Mouse (Mus musculus): Measurements from ENCODE around the gene Slbp. TPM values are rescaled to one million over a fixed set of nuclear protein-coding genes. Genes with fewer than 3 reads are reported as not detected.

The Slbp gene
- polyA plus RNA-seq, 1 experiment: 27.1 TPM

DNA sequence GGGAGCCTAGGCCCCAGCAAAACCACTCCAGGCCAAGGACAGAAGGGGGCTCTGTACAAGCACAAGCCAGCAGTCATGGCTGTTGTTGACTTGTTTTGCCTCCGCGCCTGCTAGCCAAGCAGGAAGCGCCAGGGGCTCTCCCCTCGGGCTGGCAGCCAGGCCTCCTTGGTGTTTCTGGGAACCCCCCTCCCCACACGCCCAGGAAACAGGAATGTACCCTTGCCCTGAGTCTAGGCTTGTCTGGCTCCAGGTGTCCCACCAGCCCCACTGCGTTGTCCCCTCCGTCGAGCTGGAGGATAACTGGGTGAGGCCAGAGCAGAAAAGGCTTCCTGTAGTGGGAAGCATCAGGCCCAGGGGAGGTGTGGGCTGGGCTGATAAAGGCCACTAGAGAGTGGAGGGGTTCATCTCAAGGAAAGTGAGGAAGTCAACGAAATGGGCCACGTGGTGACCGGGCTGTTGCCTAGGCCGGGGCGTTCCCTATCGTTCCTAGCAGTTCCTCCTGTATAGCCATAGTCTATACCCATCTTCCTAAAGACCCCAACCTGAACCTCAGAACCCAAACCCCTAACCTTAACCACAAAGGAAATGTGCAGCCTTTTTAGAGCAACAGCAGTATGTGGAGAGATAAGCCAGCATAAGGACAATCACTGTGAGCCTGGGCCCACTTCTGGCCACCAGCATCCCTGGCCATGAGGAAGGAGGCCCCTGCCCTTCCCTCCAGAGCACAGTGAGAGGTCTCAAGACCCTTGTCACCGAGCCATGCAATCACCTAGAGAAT is 29.4 kb upstream of the Slbp start:
- Histone ChIP-seq H3K27ac (ENCODE audit: insufficient read depth, low read length) (no peak overlapping the region), H3K4me3 (ENCODE audit: extremely low read depth, insufficient read depth, insufficient read length) (no peak overlapping the region), H3K4me1 (ENCODE audit: control insufficient read depth, insufficient read depth, insufficient read length) (peaks cover 8% of the 10 kb centered on the region; the same call in 1 of the 2 replicates), H3K27me3 (ENCODE audit: control insufficient read depth, insufficient read depth, low read length) (no peaks in the 10 kb centered on the region), H3K36me3 (ENCODE audit: control insufficient read depth, insufficient read depth, low read length) (no peaks in the 10 kb centered on the region)
- no peak for DNase-seq (ENCODE audit: low read depth in 1 of 2, low spot score in 2 of 2)
- TF ChIP-seq POLR2A (IDR thresholded peaks at IDR 0.05; ENCODE audit: low read depth, low read length) (no peak), CTCF (IDR thresholded peaks at IDR 0.05; ENCODE audit: extremely low read depth, insufficient read depth, insufficient read length, insufficient replicate concordance) (no peak)
- WGBS: 35% methylated on average over 15 of the region's 15 CpGs

DNA sequence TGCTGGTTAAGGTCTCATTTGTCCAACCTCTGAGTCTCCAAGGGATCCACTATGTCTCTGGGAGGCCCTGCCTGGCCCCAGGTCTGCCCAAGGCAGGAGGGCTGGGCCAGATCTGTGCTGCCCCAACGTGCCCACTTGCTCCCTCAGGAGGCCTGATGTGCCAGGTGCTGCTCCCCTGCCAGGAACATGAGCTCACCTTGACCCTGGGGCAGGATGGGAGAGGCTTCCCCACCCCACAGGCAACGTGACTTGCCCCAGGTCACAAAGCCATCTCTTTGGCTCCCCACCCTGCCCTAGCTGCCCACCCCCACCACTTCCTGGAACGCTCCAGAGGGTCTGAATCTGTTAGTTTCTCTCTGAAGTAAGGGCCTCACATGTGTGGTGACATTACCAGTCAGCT is 28.7 kb upstream of the Slbp start:
- Histone ChIP-seq H3K36me3 (ENCODE audit: control insufficient read depth, insufficient read depth, low read length) (no peaks in the 10 kb centered on the region), H3K4me3 (ENCODE audit: extremely low read depth, insufficient read depth, insufficient read length) (no peak overlapping the region), H3K27ac (ENCODE audit: insufficient read depth, low read length) (no peak overlapping the region), H3K27me3 (ENCODE audit: control insufficient read depth, insufficient read depth, low read length) (no peaks in the 10 kb centered on the region), H3K4me1 (ENCODE audit: control insufficient read depth, insufficient read depth, insufficient read length) (peaks cover 8% of the 10 kb centered on the region; the same call in 1 of the 2 replicates)
- TF ChIP-seq POLR2A (IDR thresholded peaks at IDR 0.05; ENCODE audit: low read depth, low read length): no peak
- TF ChIP-seq CTCF (IDR thresholded peaks at IDR 0.05; ENCODE audit: extremely low read depth, insufficient read depth, insufficient read length, insufficient replicate concordance): no peak
- DNase-seq (ENCODE audit: low read depth in 1 of 2, low spot score in 2 of 2): no peak
- 33% methylated on average over 3 of the region's 3 CpGs for WGBS

DNA sequence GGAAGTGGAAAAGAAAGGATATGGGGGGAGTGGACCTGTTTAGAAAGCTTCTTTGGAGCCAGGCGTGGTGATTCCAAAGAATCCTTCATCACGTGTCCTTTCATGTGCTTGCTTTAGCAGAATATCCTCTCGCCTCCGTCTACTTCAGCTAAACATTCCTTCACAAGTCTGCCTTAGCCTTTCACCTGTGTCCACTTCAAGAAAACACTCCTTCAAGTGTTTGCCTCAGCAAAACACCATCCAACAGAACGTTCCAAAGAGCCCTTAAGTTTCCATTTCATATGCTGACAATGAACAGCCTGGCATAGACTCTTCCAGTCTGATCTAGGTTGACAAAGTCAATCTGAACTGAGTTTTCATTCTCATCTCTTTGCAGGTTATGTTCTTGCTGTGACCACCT is 25.9 kb upstream of the Slbp start:
- no peak overlapping the region for H3K27ac ChIP-seq (ENCODE audit: insufficient read depth, low read length)
- no peak for DNase-seq (ENCODE audit: low read depth in 1 of 2, low spot score in 2 of 2)
- no peaks in the 10 kb centered on the region for H3K27me3 ChIP-seq (ENCODE audit: control insufficient read depth, insufficient read depth, low read length)
- H3K36me3 ChIP-seq (ENCODE audit: control insufficient read depth, insufficient read depth, low read length): no peaks in the 10 kb centered on the region
- peaks cover 8% of the 10 kb centered on the region; the same call in 1 of the 2 replicates for H3K4me1 ChIP-seq (ENCODE audit: control insufficient read depth, insufficient read depth, insufficient read length)
- 95% methylated on average over 5 of the region's 5 CpGs for WGBS
- H3K4me3 ChIP-seq (ENCODE audit: extremely low read depth, insufficient read depth, insufficient read length): no peak overlapping the region
- TF ChIP-seq CTCF (IDR thresholded peaks at IDR 0.05; ENCODE audit: extremely low read depth, insufficient read depth, insufficient read length, insufficient replicate concordance) (no peak), POLR2A (IDR thresholded peaks at IDR 0.05; ENCODE audit: low read depth, low read length) (no peak)

DNA sequence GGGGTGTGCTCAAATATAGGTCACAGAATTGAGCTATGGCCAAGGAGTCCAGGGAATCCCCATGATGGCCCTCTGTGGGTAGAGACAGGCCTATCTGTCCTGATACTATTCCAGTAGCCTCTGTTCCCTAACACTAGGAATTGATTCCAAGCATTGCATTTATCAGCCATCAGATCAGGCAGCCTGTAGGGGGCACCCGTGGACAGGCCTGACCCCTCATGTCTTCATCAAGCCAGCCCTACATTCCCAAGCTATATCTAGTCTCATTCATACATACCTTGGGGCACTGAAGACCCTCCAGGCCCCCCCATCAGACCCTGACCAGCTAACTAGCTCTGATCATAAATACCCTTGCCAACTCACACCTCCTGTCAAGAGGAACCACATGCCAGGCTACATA is 23.6 kb upstream of the Slbp start:
- DNase-seq (ENCODE audit: low read depth in 1 of 2, low spot score in 2 of 2): no peak
- no peaks in the 10 kb centered on the region for H3K27me3 ChIP-seq (ENCODE audit: control insufficient read depth, insufficient read depth, low read length)
- H3K27ac ChIP-seq (ENCODE audit: insufficient read depth, low read length): no peak overlapping the region

DNA sequence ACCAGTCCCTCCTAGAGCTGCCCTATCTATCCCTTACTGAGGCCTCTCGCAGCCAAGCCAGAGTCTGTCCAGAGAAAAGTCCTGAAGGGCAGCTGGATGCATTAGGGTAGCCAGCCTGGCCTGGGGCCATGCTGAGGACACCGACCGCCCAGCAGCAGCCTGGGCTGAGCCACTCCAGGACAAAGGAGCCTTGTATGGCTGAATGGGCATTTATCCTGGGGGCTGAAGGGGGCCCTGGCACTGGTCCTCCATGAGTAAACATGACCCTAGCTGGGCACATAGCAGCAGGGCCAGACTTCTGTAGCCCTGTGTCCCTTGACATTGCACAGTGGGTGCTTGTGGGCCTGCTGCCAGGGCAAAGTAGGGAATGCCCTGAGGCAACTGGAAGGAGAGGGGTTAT is 22.1 kb upstream of the Slbp start:
- Histone ChIP-seq H3K4me3 (ENCODE audit: extremely low read depth, insufficient read depth, insufficient read length) (no peak overlapping the region), H3K27ac (ENCODE audit: insufficient read depth, low read length) (no peak overlapping the region), H3K4me1 (ENCODE audit: control insufficient read depth, insufficient read depth, insufficient read length) (no peaks in the 10 kb centered on the region), H3K27me3 (ENCODE audit: control insufficient read depth, insufficient read depth, low read length) (no peaks in the 10 kb centered on the region), H3K36me3 (ENCODE audit: control insufficient read depth, insufficient read depth, low read length) (no peaks in the 10 kb centered on the region)
- 89% methylated on average over 3 of the region's 3 CpGs for WGBS
- TF ChIP-seq POLR2A (IDR thresholded peaks at IDR 0.05; ENCODE audit: low read depth, low read length) (no peak), CTCF (IDR thresholded peaks at IDR 0.05; ENCODE audit: extremely low read depth, insufficient read depth, insufficient read length, insufficient replicate concordance) (no peak)
- DNase-seq (ENCODE audit: low read depth in 1 of 2, low spot score in 2 of 2): no peak

More for the DNA sequence above, 23.6 kb upstream of the Slbp start:
- no peak overlapping the region for H3K4me3 ChIP-seq (ENCODE audit: extremely low read depth, insufficient read depth, insufficient read length)
- TF ChIP-seq CTCF (IDR thresholded peaks at IDR 0.05; ENCODE audit: extremely low read depth, insufficient read depth, insufficient read length, insufficient replicate concordance) (peak; percentile 33; the same call in 1 of the 2 replicates), POLR2A (IDR thresholded peaks at IDR 0.05; ENCODE audit: low read depth, low read length) (no peak)
- H3K4me1 ChIP-seq (ENCODE audit: control insufficient read depth, insufficient read depth, insufficient read length): no peaks in the 10 kb centered on the region
- WGBS: 5% methylated on average over 1 of the region's 1 CpGs
- H3K36me3 ChIP-seq (ENCODE audit: control insufficient read depth, insufficient read depth, low read length): no peaks in the 10 kb centered on the region

DNA sequence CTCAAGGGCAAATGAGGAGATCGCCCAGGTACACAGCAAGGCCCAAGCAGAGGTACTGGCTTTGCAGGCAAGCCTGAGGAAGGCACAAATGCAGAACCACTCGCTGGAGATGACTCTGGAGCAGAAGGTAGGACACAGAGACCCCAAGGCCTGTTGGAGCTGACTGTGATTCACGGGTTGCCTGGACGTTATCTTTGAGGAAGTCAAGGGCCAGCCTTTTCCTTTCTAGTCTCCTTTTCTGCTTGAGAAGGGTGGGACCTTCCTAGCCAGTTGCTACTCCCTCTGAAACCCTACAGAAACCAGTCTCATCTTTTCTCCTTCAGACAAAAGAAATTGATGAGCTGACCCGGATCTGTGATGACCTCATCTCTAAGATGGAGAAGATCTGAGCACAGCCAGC is 19.3 kb upstream of the Slbp start:
- Histone ChIP-seq H3K27me3 (ENCODE audit: control insufficient read depth, insufficient read depth, low read length) (no peaks in the 10 kb centered on the region), H3K36me3 (ENCODE audit: control insufficient read depth, insufficient read depth, low read length) (no peaks in the 10 kb centered on the region), H3K27ac (ENCODE audit: insufficient read depth, low read length) (no peak overlapping the region), H3K4me1 (ENCODE audit: control insufficient read depth, insufficient read depth, insufficient read length) (no peaks in the 10 kb centered on the region), H3K4me3 (ENCODE audit: extremely low read depth, insufficient read depth, insufficient read length) (no peak overlapping the region)
- TF ChIP-seq CTCF (IDR thresholded peaks at IDR 0.05; ENCODE audit: extremely low read depth, insufficient read depth, insufficient read length, insufficient replicate concordance) (no peak), POLR2A (IDR thresholded peaks at IDR 0.05; ENCODE audit: low read depth, low read length) (no peak)
- no peak for DNase-seq (ENCODE audit: low read depth in 1 of 2, low spot score in 2 of 2)
- WGBS: 56% methylated on average over 5 of the region's 5 CpGs

DNA sequence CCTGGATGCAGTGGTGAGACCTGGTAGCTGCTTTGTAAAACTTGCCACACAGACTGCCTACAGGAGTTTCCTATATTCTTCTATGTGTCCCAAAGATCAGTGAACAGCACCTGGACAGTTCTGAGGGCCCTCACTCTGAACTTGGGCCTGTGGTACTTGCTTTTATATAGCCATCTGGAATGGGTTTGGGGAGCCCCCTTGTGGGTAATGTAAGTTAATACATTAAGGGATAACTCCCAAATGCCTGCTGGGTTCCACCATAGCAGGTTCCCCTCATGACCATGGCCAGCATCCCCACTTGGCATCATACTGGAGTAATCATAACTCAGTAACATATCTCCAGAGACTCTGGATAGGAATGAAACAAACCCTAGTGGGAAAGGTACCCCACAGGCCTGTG is 15.8 kb upstream of the Slbp start:
- TF ChIP-seq CTCF (IDR thresholded peaks at IDR 0.05; ENCODE audit: extremely low read depth, insufficient read depth, insufficient read length, insufficient replicate concordance) (no peak; the same call in 1 of the 2 replicates), POLR2A (IDR thresholded peaks at IDR 0.05; ENCODE audit: low read depth, low read length) (no peak)
- DNase-seq (ENCODE audit: low read depth in 1 of 2, low spot score in 2 of 2): peak in 1 of 2 experiments; percentile 53
- Histone ChIP-seq H3K4me1 (ENCODE audit: control insufficient read depth, insufficient read depth, insufficient read length) (no peaks in the 10 kb centered on the region), H3K27me3 (ENCODE audit: control insufficient read depth, insufficient read depth, low read length) (no peaks in the 10 kb centered on the region), H3K4me3 (ENCODE audit: extremely low read depth, insufficient read depth, insufficient read length) (no peak overlapping the region), H3K27ac (ENCODE audit: insufficient read depth, low read length) (no peak overlapping the region), H3K36me3 (ENCODE audit: control insufficient read depth, insufficient read depth, low read length) (no peaks in the 10 kb centered on the region)

All from spleen, adult 2 months (tissue).